Mouse (Mus musculus) thymus, adult 2 months (tissue): ENCODE results near the gene Ttc9b. TPM values are rescaled to one million over a fixed set of nuclear protein-coding genes. Genes with fewer than 3 reads are reported as not detected.

ENCODE experiments used
- DNase-seq: peaks from one replicate; pipeline ENCODE4 v3.0.0; 2021
- H3K27ac ChIP-seq: fragments of 200-500 bp; 2 replicates; pipeline ENCODE4 v1.5.1; 2012; ENCODE audit warnings: low read length, control low read depth; ENCODE audit not compliant: control insufficient read depth, insufficient read depth
- H3K27me3 ChIP-seq: fragments of 200-500 bp; 2 replicates; pipeline ENCODE4 v1.6.1; 2012; ENCODE audit warnings: mild to moderate bottlenecking, low read length, moderate library complexity, mixed read lengths; ENCODE audit not compliant: control insufficient read depth, insufficient read depth
- H3K36me3 ChIP-seq: fragments of 200-500 bp; 2 replicates; pipeline ENCODE4 v1.6.1; 2012; ENCODE audit warnings: mild to moderate bottlenecking, low read length, moderate library complexity; ENCODE audit not compliant: control insufficient read depth, insufficient read depth
- H3K4me1 ChIP-seq: fragments of 200-500 bp; replicated peaks from 2 replicates; pipeline ENCODE4 v1.6.1; 2012; ENCODE audit warnings: low read length; ENCODE audit not compliant: control insufficient read depth, insufficient read depth
- H3K4me3 ChIP-seq: fragments of 200-500 bp; 2 replicates; pipeline ENCODE4 v1.5.1; 2012; ENCODE audit warnings: mild to moderate bottlenecking, low read length, control low read depth, moderate library complexity; ENCODE audit not compliant: control insufficient read depth, insufficient read depth
- CTCF ChIP-seq: fragments of 200-500 bp; IDR thresholded peaks from 2 replicates; pipeline ENCODE4 v1.5.1; 2012; ENCODE audit warnings: mild to moderate bottlenecking, control low read depth, low read length, moderate library complexity, borderline replicate concordance; ENCODE audit not compliant: control insufficient read depth, poor library complexity, insufficient read depth; ENCODE audit errors: extremely low read depth
- POLR2A ChIP-seq: fragments of 200-500 bp; IDR thresholded peaks from 2 replicates; pipeline ENCODE4 v1.6.1; 2012; ENCODE audit warnings: mild to moderate bottlenecking, low read length, control low read depth, moderate library complexity; ENCODE audit not compliant: control insufficient read depth, poor library complexity, insufficient read depth; ENCODE audit errors: extremely low read depth
- WGBS: fragments of 180-500 bp; shearing (Covaris S2); methylation state at CpG from one replicate; pipeline ENCODE4 v1.1.7; 2018; 5-methylcytosine and 5-hydroxymethylcytosine counted together
- polyA plus RNA-seq: library from polyadenylated mRNA; depleted of rRNA; stranded (reverse); fragments of >200 nt; gene quantifications from 2 replicates; pipeline ENCODE4 v1.2.3, GENCODE M21; 2012; rRNA removed

The Ttc9b gene
- polyA plus RNA-seq: 0.05 TPM in 1 of 2 replicates, not detected in the other

DNA sequence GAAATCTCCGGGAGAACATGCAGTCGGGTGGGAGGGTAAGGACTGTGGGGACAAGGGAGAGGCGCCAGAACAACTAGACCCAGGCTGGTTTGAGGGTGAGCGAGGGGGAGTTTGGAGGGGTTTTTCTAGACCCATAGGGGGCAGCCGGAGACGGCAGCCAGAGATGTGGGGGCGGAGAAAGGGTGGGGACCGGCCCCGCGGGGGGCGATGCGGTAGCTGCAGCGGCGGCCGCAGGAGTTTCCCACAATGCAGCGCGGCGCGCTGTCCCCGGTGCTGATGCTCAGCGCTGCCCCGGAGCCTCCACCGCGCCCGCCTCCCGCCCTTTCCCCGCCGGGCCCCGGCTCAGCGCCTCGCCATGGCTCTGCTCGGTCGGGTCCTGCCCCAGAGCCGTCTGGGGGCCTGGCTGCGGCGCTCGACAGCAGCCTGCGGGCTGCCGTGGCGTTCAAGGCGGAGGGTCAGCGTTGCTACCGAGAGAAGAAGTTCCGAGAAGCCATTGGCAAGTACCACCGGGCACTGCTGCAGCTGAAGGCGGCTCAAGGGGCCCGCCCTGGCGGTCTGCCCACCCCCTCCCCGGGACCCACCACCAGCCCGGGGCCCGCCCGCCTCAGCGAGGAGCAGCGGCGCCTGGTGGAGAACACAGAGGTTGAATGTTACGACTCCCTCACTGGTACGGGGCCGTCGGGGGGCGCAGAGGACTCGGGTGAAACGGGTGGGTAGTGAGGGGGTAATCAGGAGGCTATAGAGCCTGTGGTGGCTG is at the start of gene Ttc9b:
Gene Ttc9b (plus strand): TSS at position 235 of the 757 bp plus-strand sequence.
- Histone ChIP-seq H3K36me3 (no peaks in the 10 kb centered on the region), H3K4me1 (no peaks in the 10 kb centered on the region), H3K4me3 (no peak within 1 kb of the TSS), H3K27me3 (peaks cover 5% of the 10 kb centered on the region; the same call in 1 of the 2 replicates), H3K27ac (no peak within 1 kb of the TSS)
- peak; percentile 51 for DNase-seq
- TF ChIP-seq CTCF (no peak), POLR2A (no peak)
- 7% methylated on average over 59 of the region's 62 CpGs for WGBS

DNA sequence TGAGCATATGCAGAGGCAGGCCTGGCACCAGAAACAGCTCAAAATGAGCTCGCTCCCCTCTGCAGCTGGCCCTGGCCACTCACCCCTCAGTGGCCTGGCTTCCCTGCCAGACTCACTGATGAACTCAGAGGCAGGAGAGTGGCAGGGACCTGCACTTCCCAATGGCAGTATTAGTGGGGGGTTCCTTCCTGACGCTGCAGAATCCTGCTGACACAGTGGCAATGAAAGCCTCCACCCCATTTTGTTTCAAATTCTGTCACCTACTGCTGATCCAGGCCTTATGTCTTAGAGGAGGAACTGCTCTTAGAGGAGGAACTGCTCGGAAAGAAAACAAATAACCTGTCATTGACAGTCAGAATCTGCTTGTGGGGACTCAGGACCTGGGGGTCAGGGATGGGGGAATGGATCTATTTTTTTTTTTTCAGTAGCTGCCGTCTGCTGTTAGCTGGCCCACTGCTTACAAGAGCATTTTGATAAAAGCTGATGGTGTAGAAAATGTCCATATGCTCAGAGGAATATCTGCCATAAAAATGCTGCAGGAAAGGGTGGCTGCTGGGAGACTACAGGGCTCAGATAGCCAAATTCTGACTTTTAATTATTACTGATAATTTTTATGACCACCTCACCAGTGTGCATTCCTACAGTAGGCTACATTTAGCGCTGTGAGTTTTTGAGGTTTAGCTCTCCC is 48.9 kb upstream of the Ttc9b start:
- Histone ChIP-seq H3K4me3 (no peak overlapping the region), H3K36me3 (peaks cover 12% of the 10 kb centered on the region), H3K4me1 (peaks cover 47% of the 10 kb centered on the region), H3K27ac (no peak overlapping the region), H3K27me3 (no peaks in the 10 kb centered on the region)
- no peak for DNase-seq
- whole genome bisulfite sequencing: 81% methylated on average over 5 of the region's 5 CpGs
- no peak for TF ChIP-seq CTCF
- no peak for TF ChIP-seq POLR2A

DNA sequence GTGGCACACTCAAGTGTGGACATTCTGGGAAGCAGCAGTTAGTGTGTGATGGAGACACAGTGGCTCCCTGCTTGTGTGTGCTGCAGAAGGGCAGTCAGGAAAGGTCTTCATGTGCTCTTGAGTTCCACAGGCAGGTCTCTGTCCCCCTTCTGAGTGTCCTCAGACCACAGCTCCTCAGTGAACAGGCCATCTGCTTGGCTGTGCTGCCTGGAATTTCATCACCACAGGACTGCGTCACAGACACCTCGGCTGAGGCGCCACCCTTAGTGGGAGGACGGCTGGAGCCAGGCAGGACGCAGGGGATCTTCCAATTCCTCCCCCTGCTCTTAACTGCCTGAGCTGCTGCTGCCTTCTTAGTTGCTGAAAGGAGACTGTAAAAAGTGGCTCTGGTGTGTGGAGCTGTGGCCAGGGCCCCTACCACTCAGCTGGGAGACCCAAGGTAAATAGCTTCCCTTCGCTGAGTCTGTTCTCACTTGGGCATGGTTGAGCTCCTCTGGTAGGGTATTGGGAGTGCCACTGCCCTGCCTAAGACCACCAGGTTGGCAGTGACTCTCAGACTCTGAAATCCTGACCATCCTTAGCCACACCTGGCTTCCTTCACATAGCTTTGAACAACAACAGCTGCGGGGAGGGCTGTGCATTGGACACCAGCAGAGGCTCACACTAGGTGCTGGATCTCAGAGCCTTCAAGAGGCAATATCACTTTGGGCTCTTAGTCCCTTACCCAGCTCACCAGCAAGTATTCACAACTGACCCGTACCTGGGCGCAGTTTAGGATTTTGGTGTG is 48.0 kb upstream of the Ttc9b start:
- H3K4me1 ChIP-seq: peaks cover 46% of the 10 kb centered on the region
- peaks cover 18% of the 10 kb centered on the region for H3K36me3 ChIP-seq
- H3K4me3 ChIP-seq: no peak overlapping the region
- H3K27me3 ChIP-seq: no peaks in the 10 kb centered on the region
- 78% methylated on average over 9 of the region's 9 CpGs for WGBS
- TF ChIP-seq POLR2A (no peak), CTCF (no peak)
- no peak overlapping the region for H3K27ac ChIP-seq
- no peak for DNase-seq

DNA sequence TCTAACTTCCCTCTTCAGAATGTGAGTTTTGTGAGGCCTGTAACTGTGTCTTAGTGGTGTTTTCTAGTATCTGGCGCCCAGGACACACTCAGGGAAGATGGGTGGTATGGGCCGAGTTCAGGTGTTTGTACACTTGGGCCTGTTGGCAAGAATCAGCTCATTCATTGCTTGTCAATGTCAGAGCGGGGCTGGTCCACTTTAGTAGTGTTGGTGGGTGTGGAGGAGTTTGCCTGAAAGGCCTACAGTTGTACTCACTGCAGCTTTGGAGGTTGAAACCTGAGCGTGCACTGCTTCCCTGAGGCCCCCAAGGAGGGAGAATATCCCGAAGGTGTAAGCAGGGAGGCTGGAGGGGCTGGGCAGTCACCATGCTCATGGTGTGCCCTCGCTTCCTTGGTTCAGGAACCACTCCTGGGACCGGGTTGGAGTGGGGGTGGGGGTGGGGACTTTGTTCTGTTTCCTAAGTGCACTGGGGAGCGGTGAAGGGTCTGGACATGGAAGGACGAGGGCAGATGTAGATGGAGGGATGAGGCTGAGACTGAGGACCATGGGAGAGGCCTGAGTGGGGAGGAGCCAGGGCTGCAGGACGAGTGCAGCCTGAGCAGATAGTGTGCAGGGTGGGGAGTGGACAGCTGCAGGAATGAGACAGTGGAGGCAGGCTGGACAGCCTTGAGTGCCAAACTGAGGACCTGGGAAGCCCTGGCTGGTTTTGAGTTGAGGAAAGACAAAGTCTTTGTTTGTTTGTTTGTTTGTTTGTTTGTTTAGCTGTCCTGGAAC is 47.0 kb upstream of the Ttc9b start:
- Histone ChIP-seq H3K36me3 (peaks cover 18% of the 10 kb centered on the region), H3K4me1 (peaks cover 41% of the 10 kb centered on the region), H3K27ac (no peak overlapping the region), H3K4me3 (no peak overlapping the region), H3K27me3 (no peaks in the 10 kb centered on the region)
- TF ChIP-seq CTCF (no peak), POLR2A (no peak)
- DNase-seq: no peak
- 85% methylated on average over 10 of the region's 10 CpGs for WGBS

DNA sequence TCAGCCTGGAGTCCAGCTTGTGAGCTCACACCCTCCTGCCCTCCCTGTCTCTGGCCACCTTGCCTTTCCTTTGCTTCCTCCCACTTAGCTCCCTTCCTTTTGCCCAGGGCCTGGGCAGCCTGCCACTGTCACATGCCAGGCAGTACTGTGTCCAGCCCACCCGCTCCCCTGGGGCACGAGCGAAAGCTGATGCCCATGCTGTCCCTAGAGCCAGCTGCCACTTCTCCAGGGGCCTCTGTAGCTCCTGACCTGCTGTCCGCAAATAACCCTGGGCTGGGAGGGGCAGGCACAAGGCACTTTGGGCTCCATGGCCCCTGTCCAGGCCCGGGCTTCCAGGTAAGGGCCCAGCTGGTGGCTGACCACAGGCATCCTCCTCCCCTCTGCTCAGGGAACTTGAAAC is 46.1 kb upstream of the Ttc9b start:
- WGBS: 72% methylated on average over 5 of the region's 5 CpGs
- no peak for TF ChIP-seq CTCF
- TF ChIP-seq POLR2A: no peak
- DNase-seq: no peak
- Histone ChIP-seq H3K36me3 (peaks cover 18% of the 10 kb centered on the region), H3K4me3 (no peak overlapping the region), H3K4me1 (peaks cover 38% of the 10 kb centered on the region), H3K27me3 (no peaks in the 10 kb centered on the region), H3K27ac (no peak overlapping the region)

DNA sequence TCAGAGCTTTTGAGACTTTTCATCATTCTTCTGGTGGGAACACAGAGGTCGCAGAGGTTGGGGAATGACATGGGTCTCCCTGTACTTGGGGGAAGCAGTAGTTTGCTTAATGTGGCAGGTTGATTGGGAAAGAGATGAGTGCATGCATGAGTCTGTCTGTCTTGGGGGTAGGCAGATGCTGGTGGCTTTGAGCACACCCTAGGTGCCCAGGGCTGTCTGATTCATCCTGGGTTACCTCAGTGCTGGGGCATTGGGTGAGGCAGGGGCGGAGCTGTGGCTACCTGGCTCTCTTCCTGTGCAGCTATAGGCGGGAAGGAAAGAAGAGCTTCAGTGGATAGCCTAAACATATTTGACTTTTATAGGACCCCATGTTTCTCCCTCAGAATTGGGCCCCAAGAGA is 45.6 kb upstream of the Ttc9b start:
- Histone ChIP-seq H3K4me1 (peaks cover 35% of the 10 kb centered on the region), H3K36me3 (peaks cover 18% of the 10 kb centered on the region), H3K27ac (no peak overlapping the region), H3K4me3 (no peak overlapping the region), H3K27me3 (no peaks in the 10 kb centered on the region)
- TF ChIP-seq CTCF: no peak
- TF ChIP-seq POLR2A: no peak
- no peak for DNase-seq
- 53% methylated on average over 3 of the region's 3 CpGs for WGBS
